Mouse (Mus musculus) left cerebral cortex, postnatal 25 days (tissue): ENCODE results near the gene Ndrg3. TPM values are rescaled to one million over a fixed set of nuclear protein-coding genes. Genes with fewer than 3 reads are reported as not detected.
"Not testable (repeated sequence)": the region's sequence is repeated elsewhere in the genome, so short reads cannot be mapped to it uniquely, and the experiment has no call there.

Experiments used
- DNase-seq, 2 experiments: peaks; one replicate each; pipeline ENCODE4 v3.0.0; 2022; ENCODE audit warnings: low spot score in 2 of 2, mixed read lengths in 1 of 2
- intact Hi-C: fragments of 180-260 bp; cut with DNase I; formaldehyde crosslinking; loops from one replicate; pipeline ENCODE4 v1.15.1; 2025
- total RNA-seq, 2 experiments: library from RNA; stranded (reverse); gene quantifications; 2 replicates each; pipeline ENCODE4 v1.2.3; 2021

Gene Ndrg3
- total RNA-seq, 2 experiments from 2014 or later: 509 to 517 TPM

DNA sequence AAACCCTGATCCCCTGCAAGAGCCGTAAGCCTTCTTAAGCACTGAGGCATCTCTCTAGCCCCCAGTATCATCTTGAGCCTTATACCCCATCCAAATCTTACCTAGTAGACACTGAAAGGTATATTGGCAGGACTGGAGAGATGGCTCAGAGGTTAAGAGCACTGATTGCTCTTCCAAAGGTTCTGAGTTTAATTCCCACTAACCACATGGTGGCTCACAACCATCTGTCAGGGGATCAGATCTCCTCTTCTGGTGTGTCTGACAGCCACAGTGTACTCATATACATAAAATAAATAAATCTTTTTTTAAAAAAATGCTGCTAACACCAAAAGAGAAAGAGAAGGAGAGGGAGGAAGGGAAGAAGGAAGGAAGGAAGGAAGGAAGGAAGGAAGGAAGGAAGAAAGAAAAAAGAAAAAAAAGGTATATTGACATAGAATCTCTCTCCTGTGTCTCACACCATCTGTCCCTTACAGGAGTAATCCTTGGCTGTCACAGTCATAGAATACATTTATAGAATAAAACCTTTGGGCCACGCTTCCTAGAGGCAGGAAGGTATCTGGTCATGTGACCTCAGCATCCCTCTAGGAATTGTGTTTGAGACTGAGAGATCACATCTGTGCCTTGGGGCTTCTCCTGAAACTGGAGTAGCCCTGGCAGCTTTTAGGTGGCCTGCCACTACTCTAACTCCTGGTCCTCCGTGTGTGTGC, 75.3 kb downstream of the Ndrg3 start:
- no peak for DNase-seq
- intact Hi-C loops: no loop called here

DNA sequence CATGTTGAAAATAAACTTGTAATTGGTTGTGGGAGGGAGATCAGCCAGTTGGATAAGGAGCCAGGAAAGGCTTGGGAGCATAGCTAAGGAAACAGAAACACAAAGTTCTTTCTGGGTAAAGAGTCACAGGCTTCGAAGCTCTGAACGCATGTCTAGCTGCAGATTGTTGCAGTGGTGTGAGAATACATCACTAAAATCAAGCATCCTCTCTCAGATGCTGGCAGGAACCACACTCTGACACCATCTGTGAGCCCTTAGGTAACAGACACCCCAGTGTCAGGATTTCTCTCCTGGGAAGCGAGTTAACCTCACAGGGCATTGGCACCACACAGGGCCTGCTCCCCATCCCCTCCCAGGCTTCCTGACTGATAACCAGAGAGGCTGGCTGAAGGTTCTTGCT, 76.3 kb downstream of the Ndrg3 start:
- intact Hi-C loops: loop anchor here (1.0 kb wide), 1 partner anchor 33 kb away; no protein-coding TSS in a partner anchor
- no peak for DNase-seq

DNA sequence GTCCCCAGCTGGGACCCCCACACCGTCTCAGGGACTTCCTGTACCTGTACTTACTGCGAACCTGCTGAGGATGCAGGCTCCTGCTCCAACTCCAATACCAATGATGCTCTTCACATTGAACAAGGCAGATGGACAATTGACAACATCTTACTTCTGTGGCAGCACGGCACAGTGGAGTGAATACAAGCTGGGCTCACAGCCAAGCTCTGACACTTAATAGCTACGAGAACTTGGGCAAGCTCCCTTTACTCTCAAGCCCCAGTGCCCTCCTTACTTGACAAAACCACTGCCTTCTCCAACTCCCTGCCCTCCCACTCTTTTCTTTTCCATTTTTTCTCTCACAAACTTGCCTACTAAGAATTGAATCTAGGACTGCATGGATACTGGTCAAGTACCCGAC, 78.7 kb downstream of the Ndrg3 start:
- intact Hi-C loops: no loop called here
- no peak for DNase-seq

DNA sequence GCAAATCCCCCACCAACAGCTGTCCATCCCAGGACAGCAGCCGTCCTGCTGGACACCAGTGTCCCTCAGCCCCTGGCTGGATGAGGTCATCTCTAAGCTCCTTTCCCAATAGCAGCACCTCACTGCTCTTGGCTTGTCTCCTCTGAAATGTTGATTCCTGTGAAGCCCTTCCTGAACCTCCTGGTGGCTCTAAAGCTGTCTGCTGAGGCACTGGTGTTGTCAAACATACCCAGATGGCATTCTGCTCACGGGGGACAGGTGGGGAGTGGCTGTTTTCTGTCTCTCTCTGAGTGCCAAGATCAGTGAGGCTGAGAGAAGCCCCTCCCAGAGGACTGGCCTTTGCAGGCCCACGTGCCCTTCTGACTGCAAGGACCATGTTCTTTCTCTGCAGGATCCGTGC, 85.9 kb downstream of the Ndrg3 start:
- DNase-seq: not testable (repeated sequence)
- intact Hi-C loops: loop anchor here (2.0 kb wide), 2 partner anchors 91 to 189 kb away; no protein-coding TSS in a partner anchor

DNA sequence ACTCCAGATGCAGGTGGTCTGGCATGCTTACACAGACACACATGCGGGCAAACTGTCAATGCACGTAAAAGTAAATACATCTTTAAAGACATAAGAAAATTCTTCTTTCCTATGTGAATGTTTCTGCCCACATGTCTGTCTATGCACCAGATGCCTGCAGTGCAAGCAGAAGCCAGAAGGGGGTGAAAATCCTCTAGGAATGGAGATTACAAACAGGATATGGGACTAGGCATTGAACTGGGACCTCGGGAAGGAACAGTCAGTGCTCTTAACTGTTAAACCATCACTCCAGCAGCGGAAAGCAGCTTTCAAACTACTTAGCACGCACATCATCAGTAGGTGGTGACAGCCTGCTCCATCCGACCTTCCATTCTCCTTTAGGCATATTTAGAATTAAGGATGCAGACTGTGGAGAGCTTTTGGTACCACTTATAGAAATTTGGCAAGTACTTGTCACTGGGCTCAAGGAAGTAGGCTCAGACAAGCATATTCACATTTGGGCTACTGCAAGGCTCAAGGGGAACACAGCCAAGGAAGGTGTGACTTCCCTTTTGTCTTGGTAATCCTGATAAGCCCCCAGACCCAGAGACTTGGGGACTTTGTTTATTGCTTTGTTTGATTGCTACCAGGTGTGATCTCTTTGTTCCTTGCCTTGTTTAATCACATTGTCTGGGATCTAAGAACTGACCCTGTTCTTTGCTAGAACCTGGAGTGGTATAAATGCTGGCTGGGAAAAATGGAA, 86.7 kb downstream of the Ndrg3 start:
- DNase-seq: peak; percentile 78 to 91
- intact Hi-C loops: loop anchor here (2.0 kb wide), 2 partner anchors 92 to 190 kb away; no protein-coding TSS in a partner anchor

DNA sequence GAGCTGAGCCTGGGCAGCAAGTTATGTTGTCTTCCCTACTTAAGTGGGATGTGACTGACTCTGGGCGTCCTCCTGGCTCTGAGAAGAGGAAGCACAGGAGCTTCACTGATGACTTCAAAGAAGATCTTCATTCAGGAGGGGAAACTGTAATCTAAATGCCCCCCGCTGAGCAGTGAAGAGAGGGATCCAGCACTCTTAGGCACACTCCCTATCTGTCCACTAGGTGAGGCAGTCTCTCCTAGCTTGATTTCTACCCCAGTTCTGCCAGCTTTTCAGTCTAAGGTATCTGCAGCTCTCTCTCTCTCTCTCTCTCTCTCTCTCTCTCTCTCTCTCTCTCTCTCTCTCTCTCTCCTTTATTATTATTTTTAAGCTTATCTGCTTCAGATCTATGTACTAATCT, 88.5 kb downstream of the Ndrg3 start:
- no peak for DNase-seq
- intact Hi-C loops: loop anchor here (2.0 kb wide), 1 partner anchor 37 kb away; no protein-coding TSS in a partner anchor

DNA sequence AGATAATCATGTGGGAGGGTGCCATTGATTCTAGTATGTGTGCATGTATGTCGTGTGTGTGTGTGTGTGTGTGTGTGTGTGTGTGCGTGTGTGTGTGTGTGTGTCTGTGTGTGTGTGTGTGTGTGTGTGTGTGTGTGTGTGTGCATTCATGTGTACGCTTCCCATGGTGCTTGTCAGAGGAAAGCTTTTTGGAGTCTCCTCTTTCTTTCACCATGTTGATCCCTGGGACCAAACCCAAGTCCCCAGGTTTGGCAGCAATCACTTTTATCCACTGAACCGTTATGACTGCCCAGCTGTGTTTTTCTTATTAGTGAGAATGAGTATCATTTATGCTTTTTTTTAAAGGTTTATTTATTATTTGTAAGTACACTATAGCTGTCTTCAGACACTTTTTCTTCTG, 89.4 kb downstream of the Ndrg3 start:
- not testable (repeated sequence) for DNase-seq
- intact Hi-C loops: loop anchor here (2.0 kb wide), 1 partner anchor 38 kb away; no protein-coding TSS in a partner anchor

DNA sequence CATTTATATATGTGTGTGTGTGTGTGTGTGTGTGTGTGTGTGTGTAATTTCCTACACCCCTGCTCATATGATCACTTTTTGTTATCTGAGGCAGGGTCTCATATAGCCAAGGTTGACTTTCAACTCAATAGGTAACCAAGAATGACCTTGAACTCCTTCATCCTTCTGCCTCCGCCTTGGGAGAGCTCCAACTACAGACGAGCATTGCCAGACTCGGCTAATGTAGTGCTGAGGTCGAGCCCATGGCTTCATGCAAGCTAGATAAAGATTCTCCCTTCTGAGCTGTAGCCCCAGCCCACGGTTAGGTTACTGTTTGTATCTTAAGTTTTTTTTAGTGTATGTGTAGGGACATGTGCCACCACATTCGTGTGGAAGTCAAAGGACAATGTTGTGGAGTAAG, 90.0 kb downstream of the Ndrg3 start:
- DNase-seq: no peak
- intact Hi-C loops: loop anchor here (2.0 kb wide), 1 partner anchor 39 kb away; no protein-coding TSS in a partner anchor

DNA sequence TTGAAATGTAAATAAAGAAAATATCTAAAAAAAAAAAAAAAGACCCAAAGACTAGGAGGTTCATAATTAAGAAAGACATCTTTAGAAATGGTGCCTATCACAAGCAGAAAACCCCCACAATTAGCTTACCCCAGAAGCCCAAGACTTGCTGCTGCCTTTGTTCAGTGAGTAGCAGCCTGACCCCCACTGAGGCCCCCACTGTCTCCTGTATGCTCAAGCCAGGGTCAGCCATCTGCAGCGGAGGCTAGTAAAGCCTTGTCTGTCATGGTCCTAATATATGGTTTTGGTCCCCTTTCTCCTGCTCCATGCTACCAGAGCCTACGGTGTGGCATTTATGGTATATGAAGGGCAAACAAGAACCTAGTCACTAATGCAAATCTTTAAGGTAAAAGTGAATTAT, 90.5 kb downstream of the Ndrg3 start:
- intact Hi-C loops: no loop called here
- DNase-seq: no peak

DNA sequence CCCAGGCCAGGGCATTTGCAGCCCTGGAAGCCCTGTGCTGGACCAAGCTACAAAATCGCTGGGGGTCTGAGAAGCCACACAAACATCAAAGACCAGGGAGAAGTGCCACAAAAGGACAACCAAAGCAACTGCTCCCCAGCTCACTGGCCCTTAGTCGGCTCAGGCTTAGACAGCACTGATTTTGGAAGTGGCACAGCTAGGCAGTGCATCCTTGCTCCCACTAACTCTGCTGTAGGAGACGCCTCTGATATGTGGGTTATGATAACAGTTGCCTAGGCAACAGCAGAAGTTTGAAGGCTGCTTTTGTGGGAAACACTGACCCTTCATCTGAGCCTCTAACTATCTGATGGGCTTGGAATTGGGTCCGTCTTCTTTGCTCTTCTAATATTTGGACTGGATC, 92.7 kb downstream of the Ndrg3 start:
- peak in 1 of 2 experiments; percentile 55 for DNase-seq
- intact Hi-C loops: no loop called here

DNA sequence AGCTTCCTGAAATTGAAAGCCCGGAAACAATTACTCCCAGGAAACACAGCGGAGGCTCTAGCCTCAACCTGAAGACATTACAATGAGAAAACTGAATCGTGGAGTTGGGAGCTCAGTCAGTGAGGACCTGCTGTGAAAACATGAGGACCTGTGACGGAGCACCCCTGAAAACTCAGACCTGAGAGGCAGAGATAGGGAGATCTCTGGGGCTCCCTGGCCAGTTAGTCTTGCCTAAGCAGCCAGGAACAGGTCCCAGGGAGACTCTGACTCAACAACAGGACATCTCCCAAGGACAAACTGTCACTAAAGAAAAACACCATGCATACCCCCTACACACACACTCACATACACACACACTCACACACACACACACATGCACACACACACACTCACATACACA, 93.5 kb downstream of the Ndrg3 start:
- intact Hi-C loops: no loop called here

DNA sequence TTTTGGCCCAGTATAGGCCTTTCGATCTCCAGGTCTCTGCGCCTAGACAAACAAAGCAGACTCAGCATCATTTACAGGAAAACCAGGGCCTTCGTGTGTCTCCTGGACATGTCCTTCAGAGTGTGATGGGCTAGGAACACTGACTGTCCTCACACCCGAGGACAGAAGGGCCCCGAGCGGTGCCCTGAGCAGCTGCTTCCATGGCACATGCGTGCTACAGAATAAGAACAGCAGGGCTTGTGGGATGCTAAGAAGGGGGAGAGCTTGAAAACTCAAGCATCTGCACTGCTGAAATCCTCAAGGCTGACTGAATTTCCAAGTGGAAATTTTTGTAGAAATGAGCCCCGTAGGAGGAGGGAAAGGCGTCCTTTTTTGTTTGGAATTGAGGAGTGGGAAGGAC, 94.8 kb downstream of the Ndrg3 start:
- DNase-seq: peak in 1 of 2 experiments; percentile 86
- intact Hi-C loops: no loop called here

More for the DNA sequence above, 93.5 kb downstream of the Ndrg3 start:
- DNase-seq: no peak

DNA sequence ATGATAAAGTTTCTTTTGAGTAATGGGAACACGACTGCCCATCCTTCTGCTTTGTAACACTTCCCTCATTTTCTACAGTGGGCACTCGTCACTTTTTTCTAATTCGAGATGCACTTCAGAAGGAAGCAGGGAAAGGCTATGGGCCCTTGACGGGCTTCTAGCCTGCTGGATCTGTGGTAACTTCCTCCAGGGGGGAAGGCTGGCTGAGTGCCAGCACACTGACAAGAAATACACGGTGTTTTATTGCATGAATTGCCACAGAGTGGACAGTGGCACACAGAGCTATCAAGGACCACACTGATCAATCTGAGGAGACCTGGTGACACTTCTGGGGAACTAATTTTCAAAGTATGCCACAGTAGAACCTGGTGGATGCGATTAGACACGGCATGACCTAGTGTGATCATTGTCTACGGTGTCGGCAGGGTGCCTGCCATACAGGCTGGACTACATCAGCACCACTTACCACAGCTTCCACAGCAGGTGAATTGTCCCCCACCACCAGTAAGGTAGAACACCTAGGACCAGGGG, 95.4 kb downstream of the Ndrg3 start:
- DNase-seq: no peak
- intact Hi-C loops: no loop called here

DNA sequence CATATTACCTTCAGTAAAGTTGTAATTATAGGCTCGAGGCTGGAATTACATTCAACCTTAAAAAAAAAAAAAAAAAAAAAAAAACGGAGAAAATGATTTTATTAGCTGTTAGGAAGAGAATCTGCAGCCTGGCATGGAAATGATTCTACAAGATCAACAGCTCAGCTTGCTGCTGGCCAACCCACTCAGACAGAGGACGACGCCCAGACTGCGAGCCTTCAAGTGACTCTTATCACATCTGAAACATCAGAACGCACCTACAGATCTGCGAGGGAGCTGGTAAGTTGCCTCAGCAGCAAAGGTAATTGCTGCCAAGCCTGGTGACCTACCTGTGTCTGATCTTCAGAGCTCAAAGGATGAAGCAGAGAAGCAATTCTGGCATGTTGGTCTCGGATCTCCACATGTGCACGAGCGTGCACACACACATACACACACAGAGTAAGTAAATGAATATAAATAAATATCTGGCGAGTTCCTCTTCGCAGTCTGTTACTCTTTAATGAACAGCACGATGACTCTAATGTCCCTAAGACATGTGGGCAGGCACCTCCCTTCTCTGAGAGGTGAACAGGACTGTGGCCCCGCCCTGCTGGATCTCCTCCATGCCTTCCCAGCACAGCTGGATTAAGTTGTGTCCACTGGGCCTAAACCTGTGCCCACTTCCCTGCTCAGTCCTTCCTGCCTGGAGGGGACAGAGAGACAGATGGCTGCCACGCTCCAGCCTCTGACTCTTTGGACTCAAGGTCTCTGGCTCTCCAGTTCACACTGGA, 97.2 kb downstream of the Ndrg3 start:
- no peak for DNase-seq
- intact Hi-C loops: no loop called here

DNA sequence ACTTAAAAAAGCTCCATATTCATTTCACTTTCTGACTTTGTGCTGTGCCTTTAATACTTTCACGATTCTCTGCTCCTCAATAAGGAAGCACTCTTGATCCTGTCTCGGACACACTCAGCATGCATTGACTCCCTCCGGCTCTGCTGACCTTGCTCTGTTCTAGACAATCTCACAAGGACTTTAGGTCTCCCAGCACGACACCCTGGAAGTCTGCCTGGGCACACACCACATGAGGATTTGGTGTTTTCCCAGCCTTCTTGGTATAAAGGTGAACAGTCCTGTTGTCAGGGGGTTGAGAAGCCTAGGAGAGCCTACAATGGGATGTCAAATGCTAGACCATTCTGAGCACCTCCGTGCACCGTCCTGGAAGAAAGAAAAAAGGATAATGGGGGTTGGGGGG, 99.0 kb downstream of the Ndrg3 start:
- intact Hi-C loops: no loop called here
- DNase-seq: no peak

DNA sequence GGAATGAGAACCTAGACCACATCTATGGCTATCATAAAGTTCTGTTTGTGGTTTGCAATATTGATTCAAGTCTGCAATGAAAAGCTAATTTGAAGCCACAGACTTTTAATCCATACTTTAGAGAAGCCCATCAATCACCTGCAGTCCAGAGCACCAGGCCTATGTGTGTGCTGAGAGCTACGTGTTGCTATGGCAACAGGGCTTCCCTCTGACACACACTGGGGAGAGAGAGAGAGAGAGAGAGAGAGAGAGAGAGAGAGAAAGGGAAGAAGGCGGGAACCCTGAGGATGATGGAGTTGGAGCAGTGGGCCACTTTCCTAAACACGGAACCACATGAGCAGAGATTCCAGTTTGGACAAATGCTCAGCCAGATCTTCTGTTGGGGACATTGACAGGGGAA, 99.6 kb downstream of the Ndrg3 start:
- no peak for DNase-seq
- intact Hi-C loops: no loop called here

DNA sequence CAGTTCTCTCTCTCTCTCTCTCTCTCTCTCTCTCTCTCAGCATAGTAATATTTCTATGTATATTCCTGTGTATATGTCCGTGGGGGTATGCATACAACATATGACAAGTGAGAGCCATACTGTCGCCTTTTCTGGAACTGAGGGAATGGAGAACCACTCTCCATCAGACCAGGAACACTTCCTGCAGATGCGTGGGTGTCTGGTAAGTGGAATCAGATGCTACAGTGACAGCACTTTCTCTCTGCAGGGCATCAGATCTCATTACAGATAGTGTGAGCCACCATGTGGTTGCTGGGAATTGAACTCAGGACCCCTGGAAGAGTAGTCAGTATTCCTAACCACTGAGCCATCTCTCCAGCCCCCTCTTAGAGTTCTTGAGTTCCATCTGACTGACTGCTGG, 103.4 kb downstream of the Ndrg3 start:
- intact Hi-C loops: no loop called here
- no peak for DNase-seq

DNA sequence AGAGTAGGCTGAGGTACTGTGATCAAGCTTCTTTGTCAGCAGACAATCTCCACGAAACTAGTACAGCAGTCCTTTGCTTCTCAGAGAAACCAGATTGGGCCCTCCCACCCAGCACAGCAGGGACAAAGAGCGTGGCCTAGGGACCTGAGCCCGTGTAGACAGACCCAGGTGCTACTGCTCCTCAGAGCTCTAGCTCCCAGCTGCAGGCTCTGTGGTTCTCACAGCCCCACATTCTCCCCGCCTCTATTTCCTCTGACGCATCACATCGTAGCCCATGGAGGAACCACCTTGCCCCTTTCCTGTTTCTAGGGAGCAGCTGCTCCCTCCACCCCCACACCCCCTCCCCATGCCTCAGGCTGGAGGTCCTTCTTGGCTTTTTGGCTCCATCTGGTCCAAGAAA, 104.8 kb downstream of the Ndrg3 start, which contains the start of gene Sla2:
Sla2 (minus strand) TSS at position 176 of the 400 bp plus-strand sequence.
- no peak for DNase-seq
- intact Hi-C loops: no loop called here

DNA sequence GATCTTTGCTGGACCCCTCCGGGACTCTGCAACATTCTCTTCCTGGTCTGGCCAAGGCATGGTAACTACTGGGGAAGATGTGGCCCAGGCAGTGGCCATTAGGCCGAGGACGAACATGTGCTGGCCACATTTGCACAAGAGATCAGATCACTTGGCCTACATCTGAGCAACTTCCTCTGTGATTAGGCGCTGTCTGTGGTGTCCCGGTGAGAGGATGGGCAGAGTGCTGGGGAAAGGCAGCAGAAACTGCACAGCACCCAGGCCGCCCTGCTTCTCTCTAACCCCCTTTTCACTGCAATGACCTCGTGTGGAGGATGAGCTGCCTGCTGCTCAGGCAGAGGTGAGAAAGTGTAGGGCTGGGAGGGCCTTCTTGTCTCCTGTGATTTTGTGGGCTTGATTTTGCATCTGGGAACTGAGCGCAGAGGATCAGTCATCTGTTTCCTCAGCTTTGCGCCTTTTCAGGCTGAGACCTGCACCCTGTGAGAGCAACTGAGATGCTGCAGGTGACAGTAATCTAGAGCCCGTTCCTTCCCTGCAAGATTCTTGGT, 105.7 kb downstream of the Ndrg3 start:
- intact Hi-C loops: no loop called here
- DNase-seq: no peak

DNA sequence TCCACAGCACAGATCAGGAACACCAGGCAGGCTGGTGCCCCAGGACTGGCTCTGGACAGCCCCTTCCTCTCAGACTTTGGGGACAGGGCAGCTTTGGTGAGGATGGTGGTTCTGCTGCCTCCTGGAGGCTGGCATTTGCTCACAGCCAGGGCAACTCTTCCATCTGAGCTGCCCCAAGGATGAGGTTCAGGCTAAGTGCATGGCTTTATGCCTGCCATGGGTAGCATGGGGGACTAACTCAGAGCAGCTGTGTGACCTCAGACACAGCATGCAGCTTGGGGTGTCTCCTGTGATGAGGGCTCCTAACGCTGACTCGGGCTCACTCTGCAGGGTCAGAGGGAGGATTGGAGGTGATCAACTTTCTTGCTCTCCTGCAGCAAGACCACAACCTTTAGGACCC, 106.2 kb downstream of the Ndrg3 start:
- DNase-seq, intact Hi-C loops: not testable (repeated sequence)
